Mouse (Mus musculus) liver, adult 2 months (tissue): ENCODE results near the gene Hes3.

Experiments
- CTCF ChIP-seq: fragments of 200-500 bp; IDR thresholded peaks from 2 replicates; pipeline ENCODE4 v1.5.1; 2011; ENCODE audit warnings: low read depth, low read length, control low read depth
- POLR2A ChIP-seq: fragments of 200-500 bp; IDR thresholded peaks from 2 replicates; pipeline ENCODE4 v1.6.1; 2011; ENCODE audit warnings: low read length, control low read depth; ENCODE audit not compliant: insufficient read depth; ENCODE audit errors: extremely low read depth

DNA sequence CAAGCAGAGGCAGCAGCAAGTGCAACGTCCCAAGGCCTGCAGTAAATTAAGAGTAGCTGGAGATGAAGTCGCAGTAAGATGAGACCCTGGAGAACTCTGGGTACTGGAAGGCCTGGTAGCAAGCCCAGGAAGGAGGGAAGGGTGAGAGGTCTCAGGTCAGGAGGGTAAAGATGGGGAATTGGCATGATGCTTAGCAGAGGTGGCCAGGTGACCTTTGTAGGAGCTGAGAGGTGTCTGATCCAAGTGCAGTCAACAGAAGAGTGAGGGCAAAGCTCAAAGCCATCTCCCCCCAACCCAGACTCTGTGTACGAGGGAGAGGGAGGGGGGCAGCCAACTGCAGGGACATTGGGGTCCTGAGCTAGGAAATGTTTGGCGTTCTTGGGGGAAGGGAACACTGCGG lies 30.0 kb upstream of the Hes3 start:
- no peak for TF ChIP-seq CTCF
- TF ChIP-seq POLR2A = no peak
